Mouse (Mus musculus) embryonic fibroblast, embryonic 13.5 days (primary cell): ENCODE data around the gene Jdp2.

Source experiments
- CTCF ChIP-seq: IDR thresholded peaks from 2 replicates; pipeline ENCODE4 v1.5.1; 2011; ENCODE audit warnings: mild to moderate bottlenecking, control low read depth, low read length, moderate library complexity, borderline replicate concordance; ENCODE audit not compliant: insufficient read depth
- POLR2A ChIP-seq: IDR thresholded peaks from 2 replicates; pipeline ENCODE4 v1.6.1; 2011; ENCODE audit warnings: low read depth, mild to moderate bottlenecking, control low read depth, low read length, moderate library complexity

GRCm38 (mm10) chr12:85589870-85590382 lies 8.9 kb upstream of the Jdp2 start:
- TF ChIP-seq CTCF (no peak), POLR2A (no peak)
